Mouse (Mus musculus): ENCODE data around the gene Hmgxb4. TPM values are rescaled to one million over a fixed set of nuclear protein-coding genes. Genes with fewer than 3 reads are reported as not detected.

Hmgxb4 gene
- polyA plus RNA-seq, 2 experiments = 46.7 to 66.8 TPM

- 36% methylated on average over 3 of the region's 4 CpGs for WGBS
- TF ChIP-seq POLR2A (IDR thresholded peaks at IDR 0.05; ENCODE audit: borderline replicate concordance, extremely low read depth, insufficient read depth, insufficient read length) = no peak
Measured at GRCm38 (mm10) chr8:75071627-75072346, 78.6 kb downstream of the Hmgxb4 start.

GRCm38 (mm10) chr8:75074876-75075275 is 81.7 kb downstream of the Hmgxb4 start:
- no peak for TF ChIP-seq POLR2A (IDR thresholded peaks at IDR 0.05; ENCODE audit: borderline replicate concordance, extremely low read depth, insufficient read depth, insufficient read length)
- ATAC-seq (ENCODE audit: low FRiP score, low read depth) (no peak), DNase-seq (ENCODE audit: low spot score) (no peak)
- H3K27me3 ChIP-seq (ENCODE audit: control insufficient read depth, insufficient read depth, low read length) = no peaks in the 10 kb centered on the region
- H3K36me3 ChIP-seq (ENCODE audit: control insufficient read depth, insufficient read depth, low read length) = no peaks in the 10 kb centered on the region
- H3K4me2 ChIP-seq (replicated peaks; ENCODE audit: low read depth, low read length, severe bottlenecking) = no peak overlapping the region
- H3K9ac ChIP-seq (ENCODE audit: low read depth, low read length, severe bottlenecking) = no peak overlapping the region
- no peak overlapping the region for H3K27ac ChIP-seq (replicated peaks; ENCODE audit: low read depth, low read length)
- H3K4me3 ChIP-seq (replicated peaks; ENCODE audit: low read length) = no peak overlapping the region
- no peaks in the 10 kb centered on the region for H3K4me1 ChIP-seq (ENCODE audit: control insufficient read depth, insufficient read depth, low read length)
- 93% methylated on average over 1 of the region's 1 CpGs for WGBS
- H3K9me3 ChIP-seq (ENCODE audit: control insufficient read depth, low read length) = no peaks in the 10 kb centered on the region

More at GRCm38 (mm10) chr8:75071627-75072346, 78.6 kb downstream of the Hmgxb4 start:
- Histone ChIP-seq H3K27me3 (ENCODE audit: control insufficient read depth, insufficient read depth, low read length) (no peaks in the 10 kb centered on the region), H3K4me1 (ENCODE audit: control insufficient read depth, insufficient read depth, low read length) (no peaks in the 10 kb centered on the region), H3K4me2 (replicated peaks; ENCODE audit: low read depth, low read length, severe bottlenecking) (no peak overlapping the region), H3K9ac (ENCODE audit: low read depth, low read length, severe bottlenecking) (no peak overlapping the region), H3K36me3 (ENCODE audit: control insufficient read depth, insufficient read depth, low read length) (no peaks in the 10 kb centered on the region), H3K4me3 (replicated peaks; ENCODE audit: low read length) (no peak overlapping the region), H3K27ac (replicated peaks; ENCODE audit: low read depth, low read length) (no peak overlapping the region), H3K9me3 (ENCODE audit: control insufficient read depth, low read length) (no peaks in the 10 kb centered on the region)
- DNase-seq (ENCODE audit: low spot score) (peak; percentile 77), ATAC-seq (ENCODE audit: low FRiP score, low read depth) (peak; percentile 87)

GRCm38 (mm10) chr8:75078215-75078614 is 85.1 kb downstream of the Hmgxb4 start:
- no peak overlapping the region for H3K27ac ChIP-seq (replicated peaks; ENCODE audit: low read depth, low read length)
- H3K4me1 ChIP-seq (ENCODE audit: control insufficient read depth, insufficient read depth, low read length) = 0 out of 2 replicates have a peak, but pooled peaks cover under 1% of the 10 kb centered on the region
- H3K9me3 ChIP-seq (ENCODE audit: control insufficient read depth, low read length) = no peaks in the 10 kb centered on the region
- DNase-seq (ENCODE audit: low spot score) = no peak
- ATAC-seq (ENCODE audit: low FRiP score, low read depth) = no peak
- no peak for TF ChIP-seq POLR2A (IDR thresholded peaks at IDR 0.05; ENCODE audit: borderline replicate concordance, extremely low read depth, insufficient read depth, insufficient read length)
- no peaks in the 10 kb centered on the region for H3K27me3 ChIP-seq (ENCODE audit: control insufficient read depth, insufficient read depth, low read length)
- H3K4me2 ChIP-seq (replicated peaks; ENCODE audit: low read depth, low read length, severe bottlenecking) = no peak overlapping the region
- H3K4me3 ChIP-seq (replicated peaks; ENCODE audit: low read length) = no peak overlapping the region
- no peaks in the 10 kb centered on the region for H3K36me3 ChIP-seq (ENCODE audit: control insufficient read depth, insufficient read depth, low read length)
- 78% methylated on average over 1 of the region's 1 CpGs for WGBS
- no peak overlapping the region for H3K9ac ChIP-seq (ENCODE audit: low read depth, low read length, severe bottlenecking)

DNA sequence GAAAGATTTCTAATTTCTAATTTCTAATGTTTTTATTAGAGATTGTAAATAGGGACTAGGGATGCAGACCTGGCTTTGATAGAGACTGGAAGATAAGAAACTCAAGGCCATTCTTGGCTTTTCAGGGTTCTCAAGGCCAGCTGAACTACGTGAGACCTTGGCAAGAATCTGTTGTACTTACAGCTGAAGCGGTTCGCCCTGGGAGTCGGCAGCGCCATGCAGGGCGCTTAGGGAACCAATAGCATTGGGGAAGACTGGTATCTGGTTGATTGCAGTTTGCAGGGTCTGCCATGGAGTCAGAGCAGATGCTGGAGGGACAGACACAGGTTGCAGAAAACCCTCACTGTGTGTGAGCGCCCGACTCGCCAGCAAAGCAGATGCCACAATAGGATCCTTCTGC is 85.7 kb downstream of the Hmgxb4 start:
- H3K36me3 ChIP-seq (ENCODE audit: control insufficient read depth, insufficient read depth, low read length) = no peaks in the 10 kb centered on the region
- H3K4me1 ChIP-seq (ENCODE audit: control insufficient read depth, insufficient read depth, low read length) = 0 out of 2 replicates have a peak, but pooled peaks cover 4% of the 10 kb centered on the region
- no peak for TF ChIP-seq POLR2A (IDR thresholded peaks at IDR 0.05; ENCODE audit: borderline replicate concordance, extremely low read depth, insufficient read depth, insufficient read length)
- H3K9me3 ChIP-seq (ENCODE audit: control insufficient read depth, low read length) = no peaks in the 10 kb centered on the region
- H3K27ac ChIP-seq (replicated peaks; ENCODE audit: low read depth, low read length) = no peak overlapping the region
- no peak overlapping the region for H3K9ac ChIP-seq (ENCODE audit: low read depth, low read length, severe bottlenecking)
- no peak overlapping the region for H3K4me2 ChIP-seq (replicated peaks; ENCODE audit: low read depth, low read length, severe bottlenecking)
- DNase-seq (ENCODE audit: low spot score) = no peak
- no peak overlapping the region for H3K4me3 ChIP-seq (replicated peaks; ENCODE audit: low read length)
- H3K27me3 ChIP-seq (ENCODE audit: control insufficient read depth, insufficient read depth, low read length) = no peaks in the 10 kb centered on the region
- ATAC-seq (ENCODE audit: low FRiP score, low read depth) = no peak
- WGBS = 92% methylated on average over 9 of the region's 9 CpGs

Other genes starting within 250 kb of the Hmgxb4 start
- 0.18 and 0.27 TPM in 2 replicates for gene Isx, start 120.2 kb upstream of the Hmgxb4 start, polyA plus RNA-seq (2012; rRNA removed)
- 0.14 TPM in 1 of 2 replicates, not detected in the other for gene Isx, start 120.2 kb upstream of the Hmgxb4 start, polyA plus RNA-seq (2014; fragmentation: Nextera tagmentation; extraction: Ambion mirVana)
- gene Tom1, start 40.3 kb downstream of the Hmgxb4 start, polyA plus RNA-seq (2012; rRNA removed) = 35.1 and 46.1 TPM in 2 replicates
- gene Tom1, start 40.3 kb downstream of the Hmgxb4 start, polyA plus RNA-seq (2014; fragmentation: Nextera tagmentation; extraction: Ambion mirVana) = 35.7 and 37.4 TPM in 2 replicates
- 32.2 and 39.3 TPM in 2 replicates for gene Hmox1, start 100.3 kb downstream of the Hmgxb4 start, polyA plus RNA-seq (2012; rRNA removed)
- 18.5 and 19.3 TPM in 2 replicates for gene Hmox1, start 100.3 kb downstream of the Hmgxb4 start, polyA plus RNA-seq (2014; fragmentation: Nextera tagmentation; extraction: Ambion mirVana)
- 157 and 159 TPM in 2 replicates for gene Mcm5, start 116.2 kb downstream of the Hmgxb4 start, polyA plus RNA-seq (2012; rRNA removed)
- 125 and 127 TPM in 2 replicates for gene Mcm5, start 116.2 kb downstream of the Hmgxb4 start, polyA plus RNA-seq (2014; fragmentation: Nextera tagmentation; extraction: Ambion mirVana)
- 0.29 and 0.40 TPM in 2 replicates for gene Rasd2, start 220.6 kb downstream of the Hmgxb4 start, polyA plus RNA-seq (2012; rRNA removed)
- gene Rasd2, start 220.6 kb downstream of the Hmgxb4 start, polyA plus RNA-seq (2014; fragmentation: Nextera tagmentation; extraction: Ambion mirVana) = 0.07 and 0.08 TPM in 2 replicates